Mouse (Mus musculus) adrenal gland, postnatal 4 days (tissue): ENCODE measurements at regions not wholly inside any gene's neighbourhood (a gene's known extent, or its start where the extent isn't known, plus 50 kb on each side); places are given as distances from the start of the nearest gene placed in this dataset.

ENCODE experiments used
- DNase-seq, 2 experiments: peaks; one replicate each; pipeline ENCODE4 v3.0.0; 2021 to 2022; ENCODE audit warnings: low spot score in 2 of 2, mixed read lengths in 2 of 2

GRCm38 (mm10) chr10:23611183-23611582 lies 175.9 kb downstream of the Rps12 start:
- peak; percentile 18 to 28 for DNase-seq

GRCm38 (mm10) chr10:23610485-23610884 lies 176.6 kb downstream of the Rps12 start:
- no peak for DNase-seq

GRCm38 (mm10) chr10:23610046-23610445 lies 177.0 kb downstream of the Rps12 start:
- DNase-seq, result no peak

- no peak for DNase-seq
Observed at GRCm38 (mm10) chr10:23609270-23609914, 177.7 kb downstream of the Rps12 start.

GRCm38 (mm10) chr10:23600701-23601100 lies 186.4 kb downstream of the Rps12 start:
- no peak for DNase-seq

DNA sequence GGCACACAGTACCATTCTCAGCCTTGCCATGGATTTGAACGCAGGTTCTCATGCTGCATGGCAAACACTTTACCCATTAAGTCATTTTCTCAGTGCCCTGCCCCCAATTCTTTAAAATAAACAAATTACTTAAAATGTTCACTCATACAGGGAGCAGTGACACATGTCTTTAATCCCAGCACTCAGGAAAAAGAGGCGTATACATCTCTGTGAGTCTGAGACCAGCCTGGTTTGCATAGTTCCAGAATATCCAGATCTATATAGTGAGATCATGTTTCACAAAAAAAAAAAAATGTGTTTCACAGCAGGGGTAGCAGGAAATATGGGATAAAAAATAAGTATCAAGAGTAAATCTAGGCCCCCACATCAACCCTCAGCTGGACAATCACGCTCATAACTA lies 191.5 kb downstream of the Rps12 start:
- no peak for DNase-seq

DNA sequence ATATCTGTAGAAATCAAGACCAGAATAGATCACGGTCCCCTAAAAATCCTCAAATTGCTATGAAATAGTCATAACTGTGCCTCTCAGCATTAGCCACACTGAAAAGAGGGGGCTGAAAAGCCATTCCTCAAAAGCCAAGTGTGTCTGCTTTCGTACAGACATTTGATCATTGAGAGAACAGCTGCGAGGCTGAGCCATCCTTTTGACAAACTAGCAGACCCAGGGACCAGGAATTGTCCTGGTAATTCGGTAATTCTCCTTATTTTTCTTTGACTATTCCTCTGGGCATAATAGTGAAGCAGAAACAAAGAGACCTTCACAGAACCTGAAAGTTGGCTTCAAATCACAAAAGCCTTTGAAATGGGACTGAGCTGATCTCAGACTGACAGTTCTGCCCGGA lies 206.8 kb downstream of the Rps12 start:
- no peak for DNase-seq

- DNase-seq, result no peak
Observed at GRCm38 (mm10) chr10:23571013-23571412, 216.1 kb downstream of the Rps12 start.

DNA sequence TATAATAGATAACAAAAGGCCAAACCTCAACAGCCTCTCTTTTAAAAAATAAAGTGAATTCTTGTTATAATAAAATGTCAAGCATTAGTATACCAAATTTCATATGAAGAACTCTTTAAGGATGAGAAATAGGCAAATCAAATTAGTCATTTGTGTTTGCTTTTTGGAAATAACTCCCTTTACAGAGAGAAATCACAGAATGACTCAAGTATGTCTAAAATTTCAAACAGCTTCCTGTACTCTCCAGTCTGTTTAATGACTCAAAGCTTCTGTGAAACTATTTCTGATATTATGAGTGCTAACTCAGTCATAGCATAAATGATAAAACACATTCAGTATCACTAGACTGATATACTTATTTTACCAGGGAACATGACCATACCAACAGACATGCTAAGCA lies 217.7 kb downstream of the Rps12 start:
- no peak for DNase-seq

DNA sequence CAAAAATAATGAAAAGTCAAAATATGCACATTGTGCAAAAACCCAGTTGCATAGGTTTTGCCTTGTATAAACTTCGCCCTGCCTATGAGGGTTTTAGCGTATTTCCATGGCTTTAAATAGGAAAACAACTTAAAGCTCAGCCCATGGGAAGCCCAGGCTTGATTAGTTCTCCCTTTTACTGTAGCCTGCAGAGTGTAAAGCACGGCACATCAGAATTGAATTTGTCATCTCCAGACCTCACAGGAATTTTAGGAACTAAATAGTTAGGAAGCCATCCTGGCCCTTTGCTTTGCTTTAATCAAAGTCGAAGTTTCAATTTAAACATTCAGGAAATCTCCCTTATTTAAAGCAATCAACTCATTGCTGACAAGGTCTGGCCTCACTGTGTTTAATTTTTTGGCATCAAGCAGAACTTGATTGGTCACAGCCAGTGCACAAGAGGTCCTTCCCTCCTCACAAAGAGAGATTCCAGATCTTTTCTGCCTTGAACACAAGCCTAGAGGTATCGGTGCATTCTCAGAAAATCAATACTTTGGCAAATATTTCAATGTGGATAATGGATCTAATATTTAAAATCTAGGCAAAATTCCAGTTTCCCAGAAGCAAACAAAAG lies 211.8 kb upstream of the Eya4 start:
- DNase-seq, result no peak

DNA sequence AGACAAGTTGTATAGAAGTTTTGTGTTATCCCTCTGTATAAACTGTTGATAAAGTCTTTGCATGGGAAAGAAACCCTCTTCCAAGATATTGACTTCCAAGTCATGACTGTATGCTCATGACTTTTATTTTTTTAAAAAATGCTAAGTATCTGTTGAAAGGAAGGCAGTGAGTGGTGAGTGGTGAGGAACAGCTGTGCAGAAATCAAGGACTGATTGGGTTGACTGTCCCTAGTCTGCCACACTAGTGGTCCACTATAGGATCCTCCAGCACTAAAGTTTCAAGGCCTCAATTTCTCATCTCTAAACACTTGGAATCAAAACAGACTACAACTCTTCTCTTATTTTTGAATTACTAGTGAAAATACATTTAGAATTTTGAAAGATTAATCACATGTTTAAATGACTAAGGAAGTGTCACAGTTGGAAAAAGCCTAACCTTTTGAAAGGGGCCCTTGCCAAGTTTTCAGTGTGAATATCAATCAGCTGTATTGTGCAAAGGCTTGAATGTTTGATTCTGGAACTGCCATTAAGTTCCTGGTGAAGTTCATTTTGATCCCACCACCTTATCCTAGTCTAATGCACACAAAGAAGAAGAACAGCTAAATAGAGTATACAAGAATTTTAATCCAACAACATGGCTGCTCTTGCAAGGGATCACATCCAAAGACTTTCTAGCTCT lies 209.5 kb upstream of the Eya4 start:
- no peak for DNase-seq

DNA sequence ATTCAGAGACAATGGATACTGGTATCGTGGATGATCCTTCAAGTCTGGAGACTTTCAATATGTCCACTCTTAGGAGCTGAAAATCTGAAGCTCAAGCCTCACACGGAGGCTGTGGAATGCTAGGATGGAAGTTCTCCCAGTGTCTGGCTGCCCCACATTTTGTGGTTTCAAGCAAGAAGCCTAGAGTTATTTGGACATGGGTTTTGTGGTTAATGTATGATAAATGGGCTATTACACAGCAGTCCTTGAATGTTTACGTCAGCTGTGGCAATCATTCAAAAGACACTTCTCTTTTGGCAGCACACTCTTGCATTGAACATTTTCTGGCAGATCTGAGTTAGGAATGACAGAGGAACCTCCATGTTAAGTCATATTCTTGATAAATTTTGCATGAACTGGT lies 207.2 kb upstream of the Eya4 start:
- no peak for DNase-seq

- no peak for DNase-seq
Observed at GRCm38 (mm10) chr10:23549207-23549606, 198.6 kb upstream of the Eya4 start.

DNA sequence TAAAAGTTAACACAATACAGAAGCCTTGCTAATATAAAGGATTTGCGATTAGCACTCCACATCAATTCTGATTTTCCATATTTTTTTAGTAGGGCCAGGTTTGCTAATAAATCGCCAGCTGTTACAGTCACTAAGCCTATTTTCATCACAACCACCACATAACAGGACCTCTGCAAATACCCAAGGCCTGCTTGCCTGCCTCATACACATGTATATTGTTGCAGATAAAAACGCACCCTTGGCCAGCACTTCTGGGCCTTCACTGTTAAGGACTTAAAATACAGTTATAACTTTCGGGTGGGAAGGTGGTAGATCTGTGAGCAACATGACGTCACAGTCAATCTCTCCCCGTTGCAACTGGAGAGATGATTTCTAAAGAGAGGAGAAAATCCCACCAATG lies 197.7 kb upstream of the Eya4 start:
- DNase-seq, result no peak

DNA sequence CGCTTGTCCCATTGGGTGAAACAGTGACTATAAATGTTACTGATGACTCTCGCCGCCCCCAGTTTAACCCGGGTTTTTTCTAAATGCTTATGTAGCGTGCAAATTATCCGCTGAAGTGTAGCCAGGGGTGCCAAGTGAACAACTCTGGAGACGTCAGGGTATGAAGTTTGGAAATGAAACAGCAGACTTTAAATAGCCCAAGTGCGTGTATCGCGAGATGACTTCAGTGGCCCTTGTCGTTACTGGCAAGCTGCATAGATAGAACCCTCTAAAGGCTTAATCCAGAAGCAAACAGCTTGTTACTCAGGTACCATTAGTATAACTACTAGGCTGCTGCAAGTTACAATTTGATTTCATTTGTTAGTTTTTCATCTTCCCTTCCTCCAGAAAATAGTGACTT lies 192.1 kb upstream of the Eya4 start:
- DNase-seq, result no peak

GRCm38 (mm10) chr10:23541914-23542313 lies 191.3 kb upstream of the Eya4 start:
- DNase-seq, result no peak

- no peak for DNase-seq
Observed at GRCm38 (mm10) chr10:23534636-23535035, 184.1 kb upstream of the Eya4 start.

GRCm38 (mm10) chr10:23531964-23532758 lies 181.6 kb upstream of the Eya4 start:
- DNase-seq, result no peak

GRCm38 (mm10) chr10:23530715-23531114 lies 180.1 kb upstream of the Eya4 start:
- DNase-seq, result no peak

- no peak for DNase-seq
Observed at GRCm38 (mm10) chr10:23526796-23527195, 176.2 kb upstream of the Eya4 start.

- DNase-seq, result no peak
Observed at GRCm38 (mm10) chr10:23522664-23523063, 172.1 kb upstream of the Eya4 start.

GRCm38 (mm10) chr10:23493647-23494046 lies 143.1 kb upstream of the Eya4 start:
- no peak for DNase-seq
